Mouse (Mus musculus): ENCODE data around the gene Olfr695. TPM values are rescaled to one million over a fixed set of nuclear protein-coding genes. Genes with fewer than 3 reads are reported as not detected.

Olfr695 gene
- total RNA-seq, 2 experiments from 2014 or later: not detected

- no peak overlapping the region for H3K4me3 ChIP-seq
- intact Hi-C loops (cut with DNase I): no loop called here
- H3K27ac ChIP-seq: no peak overlapping the region
- TF ChIP-seq CTCF (IDR thresholded peaks at IDR 0.05): no peak
- no peak for DNase-seq
Observed at GRCm38 (mm10) chr7:106685382-106685781, 30.8 kb downstream of the Olfr695 start.

GRCm38 (mm10) chr7:106680484-106680883 is 35.7 kb downstream of the Olfr695 start, which contains the start of gene Olfr693:
TSS of gene Olfr693 (minus strand) at chr7:106680584.
- Histone ChIP-seq H3K27ac (no peak within 1 kb of the TSS), H3K4me3 (no peak within 1 kb of the TSS)
- no peak for TF ChIP-seq CTCF (IDR thresholded peaks at IDR 0.05)
- DNase-seq: no peak
- intact Hi-C loops (cut with DNase I): no loop called here

Other genes starting within 250 kb of the Olfr695 start
- gene Olfr693, start 35.8 kb downstream of the Olfr695 start, total RNA-seq (2021): not detected
- not detected for gene Olfr694, start 24.6 kb downstream of the Olfr695 start, total RNA-seq (2021)
- gene Olfr697, start 26.0 kb upstream of the Olfr695 start, total RNA-seq (2021): not detected
- gene Olfr698, start 39.0 kb upstream of the Olfr695 start, total RNA-seq (2021): not detected
- gene Olfr699, start 76.8 kb upstream of the Olfr695 start, total RNA-seq (2021): not detected
- not detected for gene Olfr700, start 92.4 kb upstream of the Olfr695 start, total RNA-seq (2021)
- gene Olfr701, start 97.7 kb upstream of the Olfr695 start, total RNA-seq (2021): not detected
- not detected for gene Olfr702, start 117.5 kb upstream of the Olfr695 start, total RNA-seq (2021)
- gene Olfr703, start 127.0 kb upstream of the Olfr695 start, total RNA-seq (2021): not detected
- not detected for gene Olfr704, start 146.8 kb upstream of the Olfr695 start, total RNA-seq (2021)
- not detected for gene Olfr705, start 160.5 kb upstream of the Olfr695 start, total RNA-seq (2021)
- gene Olfr706, start 171.8 kb upstream of the Olfr695 start, total RNA-seq (2021): not detected
- gene Olfr707, start 184.8 kb upstream of the Olfr695 start, total RNA-seq (2021): not detected
- gene Olfr1532-ps1, start 191.6 kb upstream of the Olfr695 start, total RNA-seq (2021): not detected
- not detected for gene Olfr709-ps1, start 215.8 kb upstream of the Olfr695 start, total RNA-seq (2021)
- gene Olfr710, start 231.9 kb upstream of the Olfr695 start, total RNA-seq (2021): not detected
- gene Olfr6, start 247.5 kb upstream of the Olfr695 start, total RNA-seq (2021): not detected